In genomic region chr7:44792781-44793180, GRCm38 (mm10) we compare ENCODE assay signal across 18 mouse cellular contexts. TPM values are rescaled to one million over a fixed set of nuclear protein-coding genes. Genes with fewer than 3 reads are reported as not detected.
DNase-seq lines count a peak whose midpoint lies in the region; ATAC-seq and TF ChIP-seq lines count a peak whose summit lies in the region.
"Had no signal": no experiment of that assay in that cellular context is flagged by ENCODE, and none has a peak within 500 bp of the region (broad histone marks: within the 10 kb centered on the region; RNA-seq: fewer than 3 reads in every experiment).

No protein-coding gene starts in this region.

- DNase-seq in heart, adult 9 months (ENCODE audit: low spot score in 2 of 2), result no peak
- DNase-seq in liver, embryonic 13.5 days, result peak; percentile 31
- no peak for DNase-seq in liver, embryonic 11.5 days (ENCODE audit: low spot score)
- DNase-seq in liver, postnatal 0 days, result peak; percentile 5
- DNase-seq in gastrocnemius, postnatal 25 days, result no peak
- DNase-seq: adrenal gland, adult 2 months; adrenal gland, postnatal 25 days; cerebellum, adult 2 months; cerebellum, postnatal 10 days; forebrain, postnatal 0 days; gastrocnemius, postnatal 14 days had no signal

- no peaks in the 10 kb centered on the region for H3K36me3 ChIP-seq in heart, embryonic 12.5 days
- no peaks in the 10 kb centered on the region for H3K36me3 ChIP-seq in liver, embryonic 13.5 days
- H3K36me3 ChIP-seq in liver, embryonic 11.5 days (ENCODE audit: control insufficient read depth, insufficient read depth, low read length), result no peaks in the 10 kb centered on the region
- H3K36me3 ChIP-seq in liver, postnatal 0 days (replicated peaks; ENCODE audit: insufficient read depth, low read length), result no peaks in the 10 kb centered on the region
- H3K36me3 ChIP-seq: embryonic facial prominence, embryonic 10.5 days; hindbrain, embryonic 12.5 days had no signal

- H3K27me3 ChIP-seq in heart, embryonic 12.5 days (replicated peaks), result 0 out of 2 replicates have a peak, but pooled peaks cover 7% of the 10 kb centered on the region
- peaks cover 2% of the 10 kb centered on the region for H3K27me3 ChIP-seq in liver, embryonic 13.5 days
- no peaks in the 10 kb centered on the region for H3K27me3 ChIP-seq in liver, embryonic 11.5 days (replicated peaks; ENCODE audit: control insufficient read depth, insufficient read depth, low read length)
- H3K27me3 ChIP-seq in liver, postnatal 0 days (ENCODE audit: insufficient read depth, low read length), result no peaks in the 10 kb centered on the region
- H3K27me3 ChIP-seq: forebrain, embryonic 13.5 days; hindbrain, embryonic 12.5 days had no signal

- ATAC-seq in heart, embryonic 12.5 days (ENCODE audit: insufficient number of reproducible peaks, low FRiP score), result peak; percentile 74; the same call in 1 of the 2 replicates
- no peak for ATAC-seq in liver, embryonic 13.5 days (ENCODE audit: low read depth)
- ATAC-seq in liver, embryonic 11.5 days (replicated peaks; ENCODE audit: low FRiP score), result no peak
- ATAC-seq in liver, postnatal 0 days, result no peak
- ATAC-seq: forebrain, embryonic 13.5 days; forebrain, postnatal 0 days; hindbrain, embryonic 16.5 days had no signal

- no peak overlapping the region for H3K9ac ChIP-seq in heart, embryonic 12.5 days
- H3K9ac ChIP-seq in liver, embryonic 13.5 days, result no peak overlapping the region
- H3K9ac ChIP-seq in liver, embryonic 11.5 days (ENCODE audit: low read depth, low read length), result no peak overlapping the region
- H3K9ac ChIP-seq in liver, postnatal 0 days (replicated peaks), result no peak overlapping the region
- H3K9ac ChIP-seq: forebrain, embryonic 13.5 days; forebrain, postnatal 0 days; hindbrain, embryonic 12.5 days had no signal

- no peak overlapping the region for H3K4me2 ChIP-seq in heart, embryonic 12.5 days
- H3K4me2 ChIP-seq in liver, embryonic 13.5 days, result no peak overlapping the region
- no peak overlapping the region for H3K4me2 ChIP-seq in liver, embryonic 11.5 days
- H3K4me2 ChIP-seq in liver, postnatal 0 days (ENCODE audit: low read depth, low read length), result no peak overlapping the region
- H3K4me2 ChIP-seq: forebrain, embryonic 13.5 days; heart, embryonic 11.5 days; hindbrain, embryonic 12.5 days had no signal

- H3K27ac ChIP-seq in heart, embryonic 12.5 days (ENCODE audit: poor library complexity, severe bottlenecking), result no peak overlapping the region
- H3K27ac ChIP-seq in liver, embryonic 13.5 days, result no peak overlapping the region
- H3K27ac ChIP-seq in liver, embryonic 11.5 days (ENCODE audit: low read depth, low read length), result no peak overlapping the region
- H3K27ac ChIP-seq in liver, postnatal 0 days (ENCODE audit: low read depth), result no peak overlapping the region
- H3K27ac ChIP-seq: embryonic facial prominence, embryonic 10.5 days; forebrain, embryonic 13.5 days; hindbrain, embryonic 12.5 days had no signal

- H3K9me3 ChIP-seq in heart, embryonic 12.5 days (replicated peaks), result peaks cover 25% of the 10 kb centered on the region
- H3K9me3 ChIP-seq in liver, embryonic 13.5 days (replicated peaks), result peaks cover 10% of the 10 kb centered on the region
- no peaks in the 10 kb centered on the region; the same call in none of the 2 replicates for H3K9me3 ChIP-seq in liver, embryonic 11.5 days (ENCODE audit: control insufficient read depth, low read length)
- peaks cover 3% of the 10 kb centered on the region; the same call in 1 of the 2 replicates for H3K9me3 ChIP-seq in liver, postnatal 0 days (ENCODE audit: low read length)
- H3K9me3 ChIP-seq: hindbrain, embryonic 12.5 days had no signal

- TF ChIP-seq CTCF in liver, postnatal 0 days (IDR thresholded peaks at IDR 0.05; ENCODE audit: low read depth), result no peak

- no peaks in the 10 kb centered on the region for H3K4me1 ChIP-seq in heart, embryonic 12.5 days (replicated peaks)
- H3K4me1 ChIP-seq in liver, embryonic 13.5 days (replicated peaks), result no peaks in the 10 kb centered on the region
- H3K4me1 ChIP-seq in liver, embryonic 11.5 days (replicated peaks; ENCODE audit: control insufficient read depth, insufficient read depth, low read length), result no peaks in the 10 kb centered on the region
- no peaks in the 10 kb centered on the region for H3K4me1 ChIP-seq in liver, postnatal 0 days (ENCODE audit: insufficient read depth)
- H3K4me1 ChIP-seq: forebrain, embryonic 13.5 days; hindbrain, embryonic 12.5 days had no signal

- TF ChIP-seq EP300 in liver, postnatal 0 days (IDR thresholded peaks at IDR 0.05; ENCODE audit: low read depth), result no peak

- H3K4me3 ChIP-seq in heart, embryonic 12.5 days, result no peak overlapping the region
- no peak overlapping the region for H3K4me3 ChIP-seq in liver, embryonic 13.5 days (replicated peaks)
- no peak overlapping the region for H3K4me3 ChIP-seq in liver, embryonic 11.5 days (ENCODE audit: low read depth, low read length)
- no peak overlapping the region for H3K4me3 ChIP-seq in liver, postnatal 0 days (ENCODE audit: low read depth, low read length)
- H3K4me3 ChIP-seq: embryonic facial prominence, embryonic 10.5 days; forebrain, embryonic 13.5 days; hindbrain, embryonic 12.5 days had no signal

- 79% methylated on average over 6 of the region's 6 CpGs for WGBS in heart, embryonic 12.5 days
- WGBS in liver, embryonic 13.5 days (ENCODE audit: insufficient replicate concordance), result 68% methylated on average over 6 of the region's 6 CpGs
- 82% methylated on average over 6 of the region's 6 CpGs for WGBS in liver, embryonic 11.5 days
- WGBS in liver, postnatal 0 days (ENCODE audit: insufficient replicate concordance), result 72% methylated on average over 6 of the region's 6 CpGs

RNA-seq across cellular contexts. Expression of gene Nup62, which starts 23.1 kb away (rescaled TPM):
- polyA plus RNA-seq in heart, embryonic 12.5 days (2016; fragmentation: Nextera tagmentation; extraction: Ambion mirVana), result 90.9 and 93.3 TPM in 2 replicates
- 60.8 and 68.9 TPM in 2 replicates for polyA plus RNA-seq in liver, embryonic 13.5 days (2015; fragmentation: Nextera tagmentation; extraction: Ambion mirVana)
- 85.7 and 91.4 TPM in 2 replicates for polyA plus RNA-seq in liver, embryonic 11.5 days (2014; fragmentation: Nextera tagmentation; extraction: Ambion mirVana)
- polyA plus RNA-seq in liver, postnatal 0 days (2015; fragmentation: Nextera tagmentation; extraction: Ambion mirVana), result 19.6 and 21.4 TPM in 2 replicates
- total RNA-seq in gastrocnemius, postnatal 25 days (2021), result 10 to 100 TPM; 18.4 to 22.2 TPM

RNA-seq across cellular contexts. Expression of gene Il4i1, which starts 23.4 kb away (rescaled TPM):
- polyA plus RNA-seq in heart, embryonic 12.5 days (2016; fragmentation: Nextera tagmentation; extraction: Ambion mirVana), result 0.78 and 1.1 TPM in 2 replicates
- 0.70 and 1.1 TPM in 2 replicates for polyA plus RNA-seq in liver, embryonic 13.5 days (2015; fragmentation: Nextera tagmentation; extraction: Ambion mirVana)
- 1.3 and 2.9 TPM in 2 replicates for polyA plus RNA-seq in liver, embryonic 11.5 days (2014; fragmentation: Nextera tagmentation; extraction: Ambion mirVana)
- polyA plus RNA-seq in liver, postnatal 0 days (2015; fragmentation: Nextera tagmentation; extraction: Ambion mirVana), result 0.83 and 1.0 TPM in 2 replicates
- total RNA-seq in gastrocnemius, postnatal 25 days (2021), result 1 to 10 TPM; 1.8 to 3.1 TPM

RNA-seq across cellular contexts. Expression of gene Atf5, which starts 23.7 kb away (rescaled TPM):
- 2.6 and 2.7 TPM in 2 replicates for polyA plus RNA-seq in heart, embryonic 12.5 days (2016; fragmentation: Nextera tagmentation; extraction: Ambion mirVana)
- polyA plus RNA-seq in liver, embryonic 13.5 days (2015; fragmentation: Nextera tagmentation; extraction: Ambion mirVana), result 5.3 and 5.4 TPM in 2 replicates
- 3.9 and 4.2 TPM in 2 replicates for polyA plus RNA-seq in liver, embryonic 11.5 days (2014; fragmentation: Nextera tagmentation; extraction: Ambion mirVana)
- polyA plus RNA-seq in liver, postnatal 0 days (2015; fragmentation: Nextera tagmentation; extraction: Ambion mirVana), result 66.6 and 72.5 TPM in 2 replicates
- 10 to 100 TPM; 57.2 to 70.6 TPM for total RNA-seq in gastrocnemius, postnatal 25 days (2021)

RNA-seq across cellular contexts. Expression of gene Zfp473, which starts 41.9 kb away (rescaled TPM):
- polyA plus RNA-seq in heart, embryonic 12.5 days (2016; fragmentation: Nextera tagmentation; extraction: Ambion mirVana), result 0.78 and 0.98 TPM in 2 replicates
- 0.99 and 1.1 TPM in 2 replicates for polyA plus RNA-seq in liver, embryonic 13.5 days (2015; fragmentation: Nextera tagmentation; extraction: Ambion mirVana)
- 2.7 TPM in 2 replicates for polyA plus RNA-seq in liver, embryonic 11.5 days (2014; fragmentation: Nextera tagmentation; extraction: Ambion mirVana)
- 0.14 and 0.24 TPM in 2 replicates for polyA plus RNA-seq in liver, postnatal 0 days (2015; fragmentation: Nextera tagmentation; extraction: Ambion mirVana)
- total RNA-seq in gastrocnemius, postnatal 25 days (2021), result under 1 TPM in 1 of 2 experiments, not detected in 1; 0.08 TPM
- total RNA-seq: gastrocnemius, adult 18-20 months had no signal

RNA-seq across cellular contexts. Expression of gene Vrk3, which starts 44.6 kb away (rescaled TPM):
- polyA plus RNA-seq in heart, embryonic 12.5 days (2016; fragmentation: Nextera tagmentation; extraction: Ambion mirVana), result 29.4 and 32.2 TPM in 2 replicates
- 30.0 and 30.8 TPM in 2 replicates for polyA plus RNA-seq in liver, embryonic 13.5 days (2015; fragmentation: Nextera tagmentation; extraction: Ambion mirVana)
- 36.4 and 39.2 TPM in 2 replicates for polyA plus RNA-seq in liver, embryonic 11.5 days (2014; fragmentation: Nextera tagmentation; extraction: Ambion mirVana)
- polyA plus RNA-seq in liver, postnatal 0 days (2015; fragmentation: Nextera tagmentation; extraction: Ambion mirVana), result 19.1 and 19.3 TPM in 2 replicates
- 10 to 100 TPM; 16.7 to 21.1 TPM for total RNA-seq in gastrocnemius, postnatal 25 days (2021)

Comparison
In these comparisons a context has a peak if more than half of its experiments do, and no peak if none do; other contexts are left out.
1. DNase-seq: peak in liver, embryonic 13.5 days (single experiment) and liver, postnatal 0 days (single experiment); none in heart, adult 9 months (0 of 2), liver, embryonic 11.5 days (single experiment) and gastrocnemius, postnatal 25 days (single experiment).
2. RNA of gene Atf5, which starts 23.7 kb away (polyA plus RNA-seq): 66.6 to 72.5 TPM in liver, postnatal 0 days; 5.3 to 5.4 TPM in liver, embryonic 13.5 days, 3.9 to 4.2 TPM in liver, embryonic 11.5 days and 2.6 to 2.7 TPM in heart, embryonic 12.5 days; every median in the first group is over 10 times any median in the second.